Mouse (Mus musculus): ENCODE results near the gene Dscaml1. TPM values are rescaled to one million over a fixed set of nuclear protein-coding genes. Genes with fewer than 3 reads are reported as not detected.

The Dscaml1 gene
- polyA plus RNA-seq, 1 experiment from 2014 or later: 1.1 TPM

Other genes with a start within 250 kb of the Dscaml1 start
- not detected in 2 replicates for gene BC049352, start 244.6 kb upstream of the Dscaml1 start, polyA plus RNA-seq (2014; fragmentation: Nextera tagmentation; extraction: Ambion mirVana)
- gene Tmprss4, start 222.5 kb upstream of the Dscaml1 start, polyA plus RNA-seq (2014; fragmentation: Nextera tagmentation; extraction: Ambion mirVana): not detected in 2 replicates
- 0.77 and 1.4 TPM in 2 replicates for gene Il10ra, start 157.5 kb upstream of the Dscaml1 start, polyA plus RNA-seq (2014; fragmentation: Nextera tagmentation; extraction: Ambion mirVana)
- gene Tmprss13, start 107.5 kb upstream of the Dscaml1 start, polyA plus RNA-seq (2014; fragmentation: Nextera tagmentation; extraction: Ambion mirVana): 0.16 TPM in 1 of 2 replicates, not detected in the other
- 109 and 111 TPM in 2 replicates for gene Fxyd6, start 56.4 kb upstream of the Dscaml1 start, polyA plus RNA-seq (2014; fragmentation: Nextera tagmentation; extraction: Ambion mirVana)
- 0.88 and 2.1 TPM in 2 replicates for gene Fxyd2, start 27.0 kb upstream of the Dscaml1 start, polyA plus RNA-seq (2014; fragmentation: Nextera tagmentation; extraction: Ambion mirVana)

All from neural tube, embryonic 11.5 days (tissue).